Mouse (Mus musculus) thymus, adult 2 months (tissue): ENCODE results near the gene Golph3.

ENCODE experiments used
- CTCF ChIP-seq: fragments of 200-500 bp; IDR thresholded peaks from 2 replicates; pipeline ENCODE4 v1.5.1; 2012; ENCODE audit warnings: mild to moderate bottlenecking, control low read depth, low read length, moderate library complexity, borderline replicate concordance; ENCODE audit not compliant: control insufficient read depth, poor library complexity, insufficient read depth; ENCODE audit errors: extremely low read depth
- POLR2A ChIP-seq: fragments of 200-500 bp; IDR thresholded peaks from 2 replicates; pipeline ENCODE4 v1.6.1; 2012; ENCODE audit warnings: mild to moderate bottlenecking, low read length, control low read depth, moderate library complexity; ENCODE audit not compliant: control insufficient read depth, poor library complexity, insufficient read depth; ENCODE audit errors: extremely low read depth

DNA sequence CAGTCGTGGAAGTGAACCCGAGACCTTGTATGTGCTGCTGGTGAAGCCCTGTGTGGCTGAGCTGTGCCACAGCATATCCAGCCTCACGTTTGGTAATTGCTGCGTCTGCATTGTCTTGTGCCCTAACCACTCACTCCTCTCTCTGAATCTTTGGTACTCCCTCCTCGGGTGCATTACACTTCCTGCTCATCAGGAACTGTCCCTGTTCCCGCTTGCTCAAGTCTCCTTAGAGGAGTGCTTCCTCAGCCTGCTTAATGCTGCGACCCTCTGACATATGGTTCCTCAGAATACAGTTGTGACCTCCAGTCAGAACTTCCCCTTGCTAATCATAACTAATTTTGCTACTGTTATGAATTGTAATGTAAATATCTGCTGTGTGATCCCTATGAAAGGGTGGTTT is 34.7 kb downstream of the Golph3 start:
- TF ChIP-seq CTCF: no peak
- no peak for TF ChIP-seq POLR2A
